Mouse (Mus musculus): ENCODE measurements at regions not wholly inside any gene's neighbourhood (a gene's known extent, or its start where the extent isn't known, plus 50 kb on each side); places are given as distances from the start of the nearest gene placed in this dataset.

GRCm38 (mm10) chr4:127756238-127756637, 214.5 kb downstream of the CK137956 start:
- no peak for DNase-seq

- no peak for DNase-seq
Measured at GRCm38 (mm10) chr4:127750781-127751180, 220.0 kb downstream of the CK137956 start.

- DNase-seq: peak; percentile 21
Measured at GRCm38 (mm10) chr4:127747876-127748275, 222.9 kb downstream of the CK137956 start.

- peak; percentile 17 for DNase-seq
Measured at GRCm38 (mm10) chr4:127736781-127737180, 234.0 kb downstream of the CK137956 start.

- DNase-seq: no peak
Measured at GRCm38 (mm10) chr4:127736151-127736550, 234.6 kb downstream of the CK137956 start.

GRCm38 (mm10) chr4:127734641-127735040, 236.1 kb downstream of the CK137956 start:
- DNase-seq: no peak

GRCm38 (mm10) chr4:127718661-127719060, 252.1 kb downstream of the CK137956 start:
- DNase-seq: no peak

GRCm38 (mm10) chr4:127712274-127712673, 258.5 kb downstream of the CK137956 start:
- no peak for DNase-seq

- no peak for DNase-seq
Measured at GRCm38 (mm10) chr4:127710816-127711215, 259.9 kb downstream of the CK137956 start.

- DNase-seq: no peak
Measured at GRCm38 (mm10) chr4:127709746-127710145, 261.0 kb downstream of the CK137956 start.

GRCm38 (mm10) chr4:127708186-127708585, 262.6 kb downstream of the CK137956 start:
- no peak for DNase-seq

GRCm38 (mm10) chr4:127707126-127707525, 263.6 kb downstream of the CK137956 start:
- DNase-seq: no peak

GRCm38 (mm10) chr4:127701651-127702050, 269.1 kb downstream of the CK137956 start:
- no peak for DNase-seq

- DNase-seq: no peak
Measured at GRCm38 (mm10) chr4:127689986-127690385, 280.8 kb downstream of the CK137956 start.

- DNase-seq: no peak
Measured at GRCm38 (mm10) chr4:127685021-127685420, 285.7 kb downstream of the CK137956 start.

- DNase-seq: no peak
Measured at GRCm38 (mm10) chr4:127679391-127679790, 291.4 kb downstream of the CK137956 start.

- no peak for DNase-seq
Measured at GRCm38 (mm10) chr4:127678437-127678836, 292.3 kb downstream of the CK137956 start.

GRCm38 (mm10) chr4:127675745-127676315, 294.9 kb downstream of the CK137956 start:
- no peak for DNase-seq

- DNase-seq: no peak
Measured at GRCm38 (mm10) chr4:127659950-127660349, 302.0 kb upstream of the Gjb5 start.

- no peak for DNase-seq
Measured at GRCm38 (mm10) chr4:127651601-127652000, 293.6 kb upstream of the Gjb5 start.

- peak; percentile 81 for DNase-seq
Measured at GRCm38 (mm10) chr4:127648011-127648410, 290.0 kb upstream of the Gjb5 start.

GRCm38 (mm10) chr4:127647189-127647588, 289.2 kb upstream of the Gjb5 start:
- DNase-seq: no peak

GRCm38 (mm10) chr4:127640251-127641085, 282.5 kb upstream of the Gjb5 start:
- no peak for DNase-seq

GRCm38 (mm10) chr4:127639765-127640164, 281.8 kb upstream of the Gjb5 start:
- no peak for DNase-seq
